Mouse (Mus musculus): Measurements from ENCODE around the gene Ugt1a7c.
"Not testable (repeated sequence)": the region's sequence is repeated elsewhere in the genome, so short reads cannot be mapped to it uniquely, and the experiment has no call there.

The Ugt1a7c gene

GRCm38 (mm10) chr1:88094941-88095492, at the start of gene Ugt1a7c:
Ugt1a7c (plus strand) TSS chr1:88095062.
- no peak for DNase-seq (ENCODE audit: low spot score)

- not testable (repeated sequence) for DNase-seq (ENCODE audit: low spot score)
Measured at GRCm38 (mm10) chr1:88047408-88047807, 47.5 kb upstream of the Ugt1a7c start.

- DNase-seq (ENCODE audit: low spot score): no peak
Measured at GRCm38 (mm10) chr1:88055088-88055487, 39.8 kb upstream of the Ugt1a7c start, which contains the start of gene Ugt1a10. Ugt1a10 (plus strand) TSS chr1:88055388.

- not testable (repeated sequence) for DNase-seq (ENCODE audit: low spot score)
Measured at GRCm38 (mm10) chr1:88066472-88067102, 28.3 kb upstream of the Ugt1a7c start.

- no peak for DNase-seq (ENCODE audit: low spot score)
Measured at GRCm38 (mm10) chr1:88070495-88070894, 24.4 kb upstream of the Ugt1a7c start, which contains the start of gene Ugt1a9. Ugt1a9 (plus strand) TSS chr1:88070800.

GRCm38 (mm10) chr1:88070902-88071301, 24.0 kb upstream of the Ugt1a7c start:
- DNase-seq (ENCODE audit: low spot score): no peak

- no peak for DNase-seq (ENCODE audit: low spot score)
Measured at GRCm38 (mm10) chr1:88074471-88074870, 20.4 kb upstream of the Ugt1a7c start.

- DNase-seq (ENCODE audit: low spot score): no peak
Measured at GRCm38 (mm10) chr1:88077128-88077527, 17.7 kb upstream of the Ugt1a7c start.

- no peak for DNase-seq (ENCODE audit: low spot score)
Measured at GRCm38 (mm10) chr1:88081670-88082069, 13.2 kb upstream of the Ugt1a7c start.

- no peak for DNase-seq (ENCODE audit: low spot score)
Measured at GRCm38 (mm10) chr1:88086125-88086524, 8.7 kb upstream of the Ugt1a7c start.

GRCm38 (mm10) chr1:88087513-88087912, 7.3 kb upstream of the Ugt1a7c start, which contains the start of gene Ugt1a8:
Ugt1a8 (plus strand) TSS chr1:88087813.
- DNase-seq (ENCODE audit: low spot score): no peak

- DNase-seq (ENCODE audit: low spot score): no peak
Measured at GRCm38 (mm10) chr1:88092341-88092740, 2.5 kb upstream of the Ugt1a7c start.

GRCm38 (mm10) chr1:88094270-88094676, 589 bp upstream of the Ugt1a7c start:
- DNase-seq (ENCODE audit: low spot score): not testable (repeated sequence)

- DNase-seq (ENCODE audit: low spot score): not testable (repeated sequence)
Measured at GRCm38 (mm10) chr1:88098546-88098945, 3.7 kb downstream of the Ugt1a7c start.

GRCm38 (mm10) chr1:88099691-88100090, 4.8 kb downstream of the Ugt1a7c start:
- DNase-seq (ENCODE audit: low spot score): not testable (repeated sequence)

- not testable (repeated sequence) for DNase-seq (ENCODE audit: low spot score)
Measured at GRCm38 (mm10) chr1:88103019-88103418, 8.2 kb downstream of the Ugt1a7c start, which contains the start of gene Ugt1a6b. Ugt1a6b (plus strand) TSS chr1:88103252.

- not testable (repeated sequence) for DNase-seq (ENCODE audit: low spot score)
Measured at GRCm38 (mm10) chr1:88103697-88104468, 9.0 kb downstream of the Ugt1a7c start.

GRCm38 (mm10) chr1:88104667-88105430, 10.0 kb downstream of the Ugt1a7c start:
- no peak for DNase-seq (ENCODE audit: low spot score)

GRCm38 (mm10) chr1:88105656-88106055, 10.8 kb downstream of the Ugt1a7c start:
- no peak for DNase-seq (ENCODE audit: low spot score)

GRCm38 (mm10) chr1:88109027-88109557, 14.2 kb downstream of the Ugt1a7c start:
- not testable (repeated sequence) for DNase-seq (ENCODE audit: low spot score)

GRCm38 (mm10) chr1:88109604-88110003, 14.7 kb downstream of the Ugt1a7c start:
- not testable (repeated sequence) for DNase-seq (ENCODE audit: low spot score)

- DNase-seq (ENCODE audit: low spot score): not testable (repeated sequence)
Measured at GRCm38 (mm10) chr1:88112769-88113168, 17.9 kb downstream of the Ugt1a7c start.

All from spleen, adult 12 weeks (tissue).